Mouse (Mus musculus) kidney, postnatal 14 days (tissue): ENCODE measurements around the gene Usp50.

Experiments used
- DNase-seq: peaks from one replicate; pipeline ENCODE4 v3.0.0; 2022; ENCODE audit warnings: mixed read lengths

The Usp50 gene

GRCm38 (mm10) chr2:126740314-126740713, 43.0 kb downstream of the Usp50 start:
- DNase-seq = no peak

GRCm38 (mm10) chr2:126735339-126736073, 47.8 kb downstream of the Usp50 start:
- DNase-seq = no peak

- no peak for DNase-seq
Observed at GRCm38 (mm10) chr2:126730502-126730901, 52.8 kb downstream of the Usp50 start.

GRCm38 (mm10) chr2:126729207-126729606, 54.1 kb downstream of the Usp50 start:
- DNase-seq = no peak

GRCm38 (mm10) chr2:126712950-126713349, 70.3 kb downstream of the Usp50 start:
- no peak for DNase-seq

GRCm38 (mm10) chr2:126712526-126712925, 70.7 kb downstream of the Usp50 start:
- peak; percentile 23 for DNase-seq

- DNase-seq = no peak
Observed at GRCm38 (mm10) chr2:126708361-126708760, 74.9 kb downstream of the Usp50 start.

GRCm38 (mm10) chr2:126707438-126707779, 75.9 kb downstream of the Usp50 start:
- no peak for DNase-seq

- DNase-seq = peak; percentile 98
Observed at GRCm38 (mm10) chr2:126706759-126707437, 76.4 kb downstream of the Usp50 start, which contains the start of gene Usp8. Gene Usp8, plus strand, starts transcription at chr2:126707328.

- DNase-seq = no peak
Observed at GRCm38 (mm10) chr2:126695285-126695684, 88.0 kb downstream of the Usp50 start.

- DNase-seq = no peak
Observed at GRCm38 (mm10) chr2:126691290-126691689, 92.0 kb downstream of the Usp50 start.

- DNase-seq = no peak
Observed at GRCm38 (mm10) chr2:126682937-126683336, 100.3 kb downstream of the Usp50 start.

- DNase-seq = peak; percentile 37
Observed at GRCm38 (mm10) chr2:126682333-126682732, 100.9 kb downstream of the Usp50 start.

- DNase-seq = no peak
Observed at GRCm38 (mm10) chr2:126677366-126677765, 105.9 kb downstream of the Usp50 start.

GRCm38 (mm10) chr2:126676122-126676515, 107.2 kb downstream of the Usp50 start, which contains the start of gene Gabpb1:
Gene Gabpb1, minus strand, starts transcription at chr2:126676337.
- no peak for DNase-seq

GRCm38 (mm10) chr2:126675169-126676121, 107.8 kb downstream of the Usp50 start:
- DNase-seq = peak; percentile 92

GRCm38 (mm10) chr2:126674441-126675168, 108.7 kb downstream of the Usp50 start:
- DNase-seq = peak; percentile 59

- peak; percentile 27 for DNase-seq
Observed at GRCm38 (mm10) chr2:126673317-126674242, 109.7 kb downstream of the Usp50 start.

GRCm38 (mm10) chr2:126668621-126669252, 114.5 kb downstream of the Usp50 start:
- DNase-seq = peak; percentile 37

GRCm38 (mm10) chr2:126665984-126666383, 117.3 kb downstream of the Usp50 start:
- no peak for DNase-seq

- peak; percentile 62 for DNase-seq
Observed at GRCm38 (mm10) chr2:126663481-126663880, 119.8 kb downstream of the Usp50 start.
